Mouse (Mus musculus): ENCODE results near the gene Fbxw5. TPM values are rescaled to one million over a fixed set of nuclear protein-coding genes. Genes with fewer than 3 reads are reported as not detected.
"Not testable (repeated sequence)": the region's sequence is repeated elsewhere in the genome, so short reads cannot be mapped to it uniquely, and the experiment has no call there.

Gene Fbxw5
- polyA plus RNA-seq, 1 experiment from 2014 or later: 27.9 TPM

- 64% methylated on average over 3 of the region's 3 CpGs for WGBS (ENCODE audit: insufficient replicate concordance)
- Histone ChIP-seq H3K9ac (no peak overlapping the region), H3K9me3 (replicated peaks) (no peaks in the 10 kb centered on the region), H3K27ac (no peak overlapping the region; the same call in 1 of the 2 replicates), H3K4me1 (replicated peaks) (peaks cover 6% of the 10 kb centered on the region), H3K4me3 (replicated peaks) (no peak overlapping the region), H3K27me3 (no peaks in the 10 kb centered on the region), H3K4me2 (no peak overlapping the region), H3K36me3 (peaks cover 89% of the 10 kb centered on the region)
- ATAC-seq (ENCODE audit: low read depth) (0 out of 2 replicates have a peak, but pooled peaks have one; percentile 29), DNase-seq (no peak)
These were observed 33.8 kb downstream of the Fbxw5 start for GRCm38 (mm10) chr2:25534178-25534865.

- no peak overlapping the region for H3K4me3 ChIP-seq (replicated peaks)
- DNase-seq (no peak), ATAC-seq (ENCODE audit: low read depth) (no peak)
- peaks cover 6% of the 10 kb centered on the region for H3K4me1 ChIP-seq (replicated peaks)
- H3K36me3 ChIP-seq: peaks cover 88% of the 10 kb centered on the region
- no peak overlapping the region for H3K27ac ChIP-seq
- H3K9me3 ChIP-seq (replicated peaks): no peaks in the 10 kb centered on the region
- WGBS (ENCODE audit: insufficient replicate concordance): 86% methylated on average over 2 of the region's 2 CpGs
- H3K4me2 ChIP-seq: no peak overlapping the region
- H3K9ac ChIP-seq: no peak overlapping the region
- no peaks in the 10 kb centered on the region for H3K27me3 ChIP-seq
These were observed 34.3 kb downstream of the Fbxw5 start for GRCm38 (mm10) chr2:25534866-25535182.

GRCm38 (mm10) chr2:25536531-25536930 lies 36.0 kb downstream of the Fbxw5 start:
- Histone ChIP-seq H3K9ac (no peak overlapping the region), H3K4me2 (no peak overlapping the region), H3K36me3 (peaks cover 71% of the 10 kb centered on the region), H3K4me1 (replicated peaks) (peaks cover 6% of the 10 kb centered on the region), H3K27me3 (no peaks in the 10 kb centered on the region), H3K4me3 (replicated peaks) (no peak overlapping the region), H3K27ac (no peak overlapping the region), H3K9me3 (replicated peaks) (no peaks in the 10 kb centered on the region)
- 82% methylated on average over 8 of the region's 8 CpGs for WGBS (ENCODE audit: insufficient replicate concordance)
- DNase-seq (no peak), ATAC-seq (ENCODE audit: low read depth) (no peak)

- DNase-seq (no peak), ATAC-seq (ENCODE audit: low read depth) (no peak)
- Histone ChIP-seq H3K4me2 (no peak overlapping the region), H3K4me1 (replicated peaks) (peaks cover 15% of the 10 kb centered on the region), H3K9me3 (replicated peaks) (no peaks in the 10 kb centered on the region), H3K27ac (no peak overlapping the region), H3K4me3 (replicated peaks) (no peak overlapping the region), H3K27me3 (no peaks in the 10 kb centered on the region), H3K9ac (no peak overlapping the region), H3K36me3 (peaks cover 47% of the 10 kb centered on the region)
- WGBS (ENCODE audit: insufficient replicate concordance): 95% methylated on average over 4 of the region's 4 CpGs
These were observed 40.0 kb downstream of the Fbxw5 start for GRCm38 (mm10) chr2:25540541-25540948.

GRCm38 (mm10) chr2:25541644-25542367 lies 41.3 kb downstream of the Fbxw5 start:
- ATAC-seq (ENCODE audit: low read depth) (no peak), DNase-seq (no peak)
- Histone ChIP-seq H3K9me3 (replicated peaks) (no peaks in the 10 kb centered on the region), H3K4me1 (replicated peaks) (peaks cover 22% of the 10 kb centered on the region), H3K27me3 (no peaks in the 10 kb centered on the region), H3K36me3 (peaks cover 35% of the 10 kb centered on the region), H3K4me3 (replicated peaks) (no peak overlapping the region), H3K4me2 (no peak overlapping the region), H3K9ac (no peak overlapping the region), H3K27ac (no peak overlapping the region)
- 80% methylated on average over 10 of the region's 10 CpGs for WGBS (ENCODE audit: insufficient replicate concordance)

GRCm38 (mm10) chr2:25545996-25546810 lies 45.7 kb downstream of the Fbxw5 start:
- Histone ChIP-seq H3K9ac (peak overlapping the region; percentile 91), H3K36me3 (peaks cover 11% of the 10 kb centered on the region), H3K4me2 (peak overlapping the region; percentile 91), H3K4me3 (replicated peaks) (peak overlapping the region; percentile 85), H3K4me1 (replicated peaks) (peaks cover 28% of the 10 kb centered on the region), H3K27me3 (no peaks in the 10 kb centered on the region), H3K9me3 (replicated peaks) (no peaks in the 10 kb centered on the region), H3K27ac (peak overlapping the region; percentile 80)
- ATAC-seq (ENCODE audit: low read depth) (peak; percentile 63), DNase-seq (no peak)
- 5% methylated on average over 43 of the region's 43 CpGs for WGBS (ENCODE audit: insufficient replicate concordance)

- Histone ChIP-seq H3K36me3 (peaks cover 11% of the 10 kb centered on the region), H3K9ac (peak within 1 kb of the TSS; percentile 91), H3K4me1 (replicated peaks) (peaks cover 28% of the 10 kb centered on the region), H3K9me3 (replicated peaks) (no peaks in the 10 kb centered on the region), H3K4me2 (peak within 1 kb of the TSS; percentile 91), H3K27ac (peak within 1 kb of the TSS; percentile 80), H3K27me3 (no peaks in the 10 kb centered on the region), H3K4me3 (replicated peaks) (peak within 1 kb of the TSS; percentile 85)
- peak; percentile 98 for DNase-seq
- peak; percentile 100 for ATAC-seq (ENCODE audit: low read depth)
- WGBS (ENCODE audit: insufficient replicate concordance): 4% methylated on average over 48 of the region's 48 CpGs
These were observed 46.4 kb downstream of the Fbxw5 start, which contains the start of gene Traf2 for GRCm38 (mm10) chr2:25546811-25547491. TSS of gene Traf2 (minus strand) at chr2:25546940.

GRCm38 (mm10) chr2:25549021-25549991 lies 48.8 kb downstream of the Fbxw5 start:
- Histone ChIP-seq H3K4me2 (no peak overlapping the region), H3K4me1 (replicated peaks) (peaks cover 26% of the 10 kb centered on the region), H3K9me3 (replicated peaks) (no peaks in the 10 kb centered on the region), H3K36me3 (peaks cover 10% of the 10 kb centered on the region), H3K9ac (no peak overlapping the region), H3K27ac (no peak overlapping the region), H3K4me3 (replicated peaks) (no peak overlapping the region), H3K27me3 (no peaks in the 10 kb centered on the region)
- 64% methylated on average over 9 of the region's 9 CpGs for WGBS (ENCODE audit: insufficient replicate concordance)
- ATAC-seq (ENCODE audit: low read depth) (no peak), DNase-seq (no peak)

- Histone ChIP-seq H3K36me3 (no peaks in the 10 kb centered on the region), H3K4me3 (replicated peaks) (no peak overlapping the region), H3K27me3 (no peaks in the 10 kb centered on the region), H3K27ac (no peak overlapping the region), H3K9me3 (replicated peaks) (no peaks in the 10 kb centered on the region), H3K9ac (no peak overlapping the region), H3K4me1 (replicated peaks) (peaks cover 9% of the 10 kb centered on the region), H3K4me2 (no peak overlapping the region)
- no peak for ATAC-seq (ENCODE audit: low read depth)
- no peak for DNase-seq
- 43% methylated on average over 5 of the region's 5 CpGs for WGBS (ENCODE audit: insufficient replicate concordance)
These were observed 50.6 kb downstream of the Fbxw5 start for GRCm38 (mm10) chr2:25551186-25551585.

- WGBS (ENCODE audit: insufficient replicate concordance): 73% methylated on average over 4 of the region's 4 CpGs
- H3K27ac ChIP-seq: not testable (repeated sequence)
These were observed 52.7 kb downstream of the Fbxw5 start for GRCm38 (mm10) chr2:25553171-25553786.

More at GRCm38 (mm10) chr2:25553171-25553786, 52.7 kb downstream of the Fbxw5 start:
- H3K9me3 ChIP-seq (replicated peaks); H3K9ac ChIP-seq; H3K27me3 ChIP-seq; H3K36me3 ChIP-seq; H3K4me2 ChIP-seq; DNase-seq; ATAC-seq (ENCODE audit: low read depth); H3K4me3 ChIP-seq (replicated peaks): not testable (repeated sequence)
- H3K4me1 ChIP-seq (replicated peaks): peaks cover 14% of the 10 kb centered on the region
